Mouse (Mus musculus) frontal cortex, adult 2 months (tissue): ENCODE results near the gene Gm13271. TPM values are rescaled to one million over a fixed set of nuclear protein-coding genes. Genes with fewer than 3 reads are reported as not detected.
A peak's percentile ranks its signal among the peaks of the same experiment; 100 is the strongest.
"Not testable (repeated sequence)": the region's sequence is repeated elsewhere in the genome, so short reads cannot be mapped to it uniquely, and the experiment has no call there.

Experiments used
- DNase-seq, 2 experiments: peaks; one replicate each; pipeline ENCODE4 v3.0.0; 2022; ENCODE audit warnings: low spot score in 1 of 2; ENCODE audit errors: extremely low spot score in 1 of 2
- polyA plus RNA-seq: library from polyadenylated mRNA; depleted of rRNA; stranded (reverse); fragments of >200 nt; gene quantifications from 2 replicates; pipeline ENCODE4 v1.2.3, GENCODE M21; 2012; rRNA removed

The Gm13271 gene
- polyA plus RNA-seq, result not detected in 2 replicates

GRCm38 (mm10) chr4:88754818-88755340, at the start of gene Gm13271:
Gene Gm13271, plus strand, starts transcription at chr4:88754868.
- DNase-seq, result peak; percentile 65 to 83

- no peak for DNase-seq
Measured at GRCm38 (mm10) chr4:88705924-88706323, 48.7 kb upstream of the Gm13271 start.

GRCm38 (mm10) chr4:88707128-88707826, 47.4 kb upstream of the Gm13271 start:
- DNase-seq, result no peak

- no peak for DNase-seq
Measured at GRCm38 (mm10) chr4:88714281-88714680, 40.4 kb upstream of the Gm13271 start.

- no peak for DNase-seq
Measured at GRCm38 (mm10) chr4:88715059-88715458, 39.6 kb upstream of the Gm13271 start.

- DNase-seq, result no peak
Measured at GRCm38 (mm10) chr4:88718715-88719114, 36.0 kb upstream of the Gm13271 start.

GRCm38 (mm10) chr4:88721791-88722721, 32.6 kb upstream of the Gm13271 start, which contains the start of the genes Gm26566 and Klhl9:
Gene Gm26566, plus strand, starts transcription at chr4:88721805.
Gene Klhl9, minus strand, starts transcription at chr4:88722465.
- DNase-seq, result peak; percentile 65 to 86

GRCm38 (mm10) chr4:88723497-88724090, 31.1 kb upstream of the Gm13271 start:
- no peak for DNase-seq

- DNase-seq, result no peak
Measured at GRCm38 (mm10) chr4:88726727-88727126, 27.9 kb upstream of the Gm13271 start.

GRCm38 (mm10) chr4:88727324-88727723, 27.3 kb upstream of the Gm13271 start:
- no peak for DNase-seq

- peak in 1 of 2 experiments; percentile 74 for DNase-seq
Measured at GRCm38 (mm10) chr4:88738480-88738879, 16.2 kb upstream of the Gm13271 start.

GRCm38 (mm10) chr4:88739036-88739435, 15.6 kb upstream of the Gm13271 start:
- no peak for DNase-seq

- DNase-seq, result no peak
Measured at GRCm38 (mm10) chr4:88741426-88741825, 13.2 kb upstream of the Gm13271 start.

- DNase-seq, result no peak
Measured at GRCm38 (mm10) chr4:88742771-88743371, 11.8 kb upstream of the Gm13271 start.

GRCm38 (mm10) chr4:88744207-88744606, 10.5 kb upstream of the Gm13271 start:
- DNase-seq, result no peak

- no peak for DNase-seq
Measured at GRCm38 (mm10) chr4:88749926-88750325, 4.7 kb upstream of the Gm13271 start.

GRCm38 (mm10) chr4:88756581-88757513, 2.2 kb downstream of the Gm13271 start:
- DNase-seq, result not testable (repeated sequence)

GRCm38 (mm10) chr4:88757628-88758031, 3.0 kb downstream of the Gm13271 start:
- peak; percentile 91 to 94 for DNase-seq

GRCm38 (mm10) chr4:88758751-88759150, 4.1 kb downstream of the Gm13271 start:
- not testable (repeated sequence) for DNase-seq
